Mouse (Mus musculus) hindbrain, postnatal 0 days (tissue): ENCODE data around the gene E130308A19Rik. TPM values are rescaled to one million over a fixed set of nuclear protein-coding genes. Genes with fewer than 3 reads are reported as not detected.

ENCODE experiments used
- ATAC-seq: fragments of 200-750 bp; cut with Nextera tagmentation; 2 replicates; pipeline ENCODE4 v1.8.0; 2017; ENCODE audit warnings: mild to moderate bottlenecking, moderate TSS enrichment, moderate library complexity
- DNase-seq: peaks from one replicate; pipeline ENCODE4 v3.0.0-alpha.2; 2015; ENCODE audit warnings: low spot score
- H3K27ac ChIP-seq: fragments of 300-500 bp; sonication (generic); 2 replicates; pipeline ENCODE4 v1.5.1; 2014; ENCODE audit warnings: mild to moderate bottlenecking
- H3K27me3 ChIP-seq: fragments of 300-500 bp; sonication (generic); 2 replicates; pipeline ENCODE4 v1.6.1; 2014; ENCODE audit warnings: low read length, mixed read lengths; ENCODE audit not compliant: insufficient read depth
- H3K36me3 ChIP-seq: fragments of 300-500 bp; sonication (generic); 2 replicates; pipeline ENCODE4 v1.6.1; 2014; ENCODE audit warnings: low read length, mixed read lengths; ENCODE audit not compliant: insufficient read depth
- H3K4me1 ChIP-seq: fragments of 300-500 bp; sonication (generic); 2 replicates; pipeline ENCODE4 v1.6.1; 2014; ENCODE audit warnings: antibody characterized with exemption, low read length, mixed read lengths; ENCODE audit not compliant: insufficient read depth
- H3K4me2 ChIP-seq: fragments of 300-500 bp; sonication (generic); 2 replicates; pipeline ENCODE4 v1.6.1; 2014; ENCODE audit warnings: low read depth, mild to moderate bottlenecking, low read length, moderate library complexity, mixed read lengths
- H3K4me3 ChIP-seq: fragments of 300-500 bp; sonication (generic); 2 replicates; pipeline ENCODE4 v1.5.1; 2014; ENCODE audit warnings: low read length
- H3K9ac ChIP-seq: fragments of 300-500 bp; sonication (generic); replicated peaks from 2 replicates; pipeline ENCODE4 v1.6.1; 2014; ENCODE audit warnings: mild to moderate bottlenecking, low read length, moderate library complexity, mixed read lengths
- H3K9me3 ChIP-seq: fragments of 300-500 bp; sonication (generic); 2 replicates; pipeline ENCODE4 v1.6.1; 2016; ENCODE audit warnings: low read length, mixed read lengths
- CTCF ChIP-seq: IDR thresholded peaks from 2 replicates; pipeline ENCODE4 v1.5.1; 2016; ENCODE audit warnings: antibody characterized with exemption, control low read depth, low read depth
- WGBS: fragments of 180-500 bp; shearing (Covaris S2); extraction: QIAGEN DNeasy Blood & Tissue Kit; methylation state at CpG from one replicate; pipeline ENCODE4 v1.1.7; 2014; 5-methylcytosine and 5-hydroxymethylcytosine counted together
- polyA plus RNA-seq: library from polyadenylated mRNA; unstranded; fragments of >200 nt; fragmentation: Nextera tagmentation; extraction: Ambion mirVana; gene quantifications from 2 replicates; pipeline ENCODE4 v1.2.1, GENCODE M21; 2015
- total RNA-seq: library from RNA; depleted of rRNA; stranded (reverse); fragments of >200 nt; gene quantifications from 2 replicates; pipeline ENCODE4 v1.2.3, GENCODE M21; 2014

Gene E130308A19Rik
- total and polyA plus RNA-seq, 2 experiments from 2014 or later = 33.8 to 41.9 TPM

DNA sequence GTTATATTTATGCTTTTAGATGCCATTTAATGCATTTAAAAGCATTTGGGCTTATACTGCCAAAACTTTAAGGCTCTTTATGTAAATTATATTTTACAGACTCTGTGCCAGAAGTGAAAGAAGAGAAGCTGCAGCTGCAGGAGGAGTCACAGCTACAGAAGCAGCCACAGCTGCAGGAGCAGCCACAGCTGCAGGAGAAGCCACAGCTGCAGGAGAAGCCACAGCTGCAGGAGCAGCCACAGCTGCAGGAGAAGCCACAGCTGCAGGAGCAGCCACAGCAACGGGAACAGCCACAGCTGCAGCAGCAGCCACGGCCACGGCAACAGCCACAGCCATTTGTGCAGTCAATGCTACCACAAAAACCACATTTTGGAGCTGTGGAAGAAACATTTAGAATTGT, 15.6 kb upstream of the E130308A19Rik start:
- no peak for DNase-seq
- H3K9ac ChIP-seq = no peak overlapping the region
- no peak for TF ChIP-seq CTCF
- WGBS = 82% methylated on average over 3 of the region's 3 CpGs
- H3K27ac ChIP-seq = no peak overlapping the region
- no peak for ATAC-seq
- no peak overlapping the region for H3K4me3 ChIP-seq
- no peaks in the 10 kb centered on the region; the same call in 1 of the 2 replicates for H3K36me3 ChIP-seq
- no peaks in the 10 kb centered on the region for H3K9me3 ChIP-seq
- H3K27me3 ChIP-seq = no peaks in the 10 kb centered on the region
- no peak overlapping the region for H3K4me2 ChIP-seq
- no peaks in the 10 kb centered on the region for H3K4me1 ChIP-seq

DNA sequence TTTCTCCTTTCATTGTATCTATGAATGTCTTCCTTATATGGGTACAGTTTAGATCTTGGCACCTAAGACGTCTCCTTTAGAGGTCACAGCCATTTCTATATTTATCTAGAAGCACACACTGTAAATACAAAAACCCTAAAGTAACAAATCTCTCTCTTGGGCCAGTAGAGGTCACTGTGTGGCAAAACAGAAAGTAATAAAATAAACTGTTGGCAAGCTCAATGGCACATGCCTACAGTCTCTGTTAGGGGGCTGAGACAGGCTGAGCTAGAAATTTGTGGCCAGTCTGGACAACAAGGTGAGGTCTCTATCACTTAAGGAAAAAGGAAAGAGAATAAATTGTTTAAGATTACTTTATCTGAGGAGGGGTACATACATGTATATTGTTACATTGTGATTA, 11.0 kb upstream of the E130308A19Rik start:
- peak; percentile 56 for TF ChIP-seq CTCF
- Histone ChIP-seq H3K4me1 (no peaks in the 10 kb centered on the region), H3K27me3 (no peaks in the 10 kb centered on the region), H3K27ac (no peak overlapping the region), H3K4me3 (no peak overlapping the region), H3K4me2 (no peak overlapping the region), H3K9ac (no peak overlapping the region), H3K9me3 (no peaks in the 10 kb centered on the region), H3K36me3 (no peaks in the 10 kb centered on the region; the same call in 1 of the 2 replicates)
- peak; percentile 55; the same call in 1 of the 2 replicates for ATAC-seq
- WGBS = 26% methylated on average over 1 of the region's 1 CpGs
- peak; percentile 43 for DNase-seq

- Histone ChIP-seq H3K27me3 (no peaks in the 10 kb centered on the region), H3K27ac (no peak overlapping the region), H3K4me1 (no peaks in the 10 kb centered on the region), H3K36me3 (no peaks in the 10 kb centered on the region), H3K4me2 (no peak overlapping the region), H3K9me3 (no peaks in the 10 kb centered on the region), H3K4me3 (no peak overlapping the region), H3K9ac (no peak overlapping the region)
- WGBS = 91% methylated on average over 5 of the region's 5 CpGs
- no peak for TF ChIP-seq CTCF
- no peak for ATAC-seq
- no peak for DNase-seq
These were observed 6.3 kb upstream of the E130308A19Rik start for GRCm38 (mm10) chr4:59619611-59620245.

DNA sequence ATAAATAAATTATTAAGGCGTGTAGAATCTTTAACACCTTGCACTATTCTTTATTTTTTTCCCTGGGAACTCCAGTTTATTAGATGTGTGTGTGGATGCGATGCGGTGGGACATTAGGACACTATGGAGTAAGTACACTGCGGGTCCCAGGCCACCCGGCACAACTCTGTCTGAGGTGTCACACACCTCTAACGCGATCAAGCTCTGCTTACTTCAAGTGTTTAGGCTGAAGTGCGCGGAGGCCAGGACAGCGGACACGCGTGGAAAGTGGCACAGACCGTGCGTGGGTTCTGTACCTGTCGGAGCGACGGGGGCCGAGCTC, 374 bp upstream of the E130308A19Rik start:
- no peak for TF ChIP-seq CTCF
- Histone ChIP-seq H3K27ac (peak overlapping the region; percentile 89), H3K27me3 (no peaks in the 10 kb centered on the region), H3K4me3 (peak overlapping the region; percentile 95), H3K36me3 (no peaks in the 10 kb centered on the region), H3K4me2 (peak overlapping the region; percentile 71), H3K9me3 (no peaks in the 10 kb centered on the region), H3K4me1 (peaks cover 17% of the 10 kb centered on the region), H3K9ac (peak overlapping the region; percentile 87)
- no peak for ATAC-seq
- DNase-seq = no peak
- 2% methylated on average over 18 of the region's 18 CpGs for WGBS

DNA sequence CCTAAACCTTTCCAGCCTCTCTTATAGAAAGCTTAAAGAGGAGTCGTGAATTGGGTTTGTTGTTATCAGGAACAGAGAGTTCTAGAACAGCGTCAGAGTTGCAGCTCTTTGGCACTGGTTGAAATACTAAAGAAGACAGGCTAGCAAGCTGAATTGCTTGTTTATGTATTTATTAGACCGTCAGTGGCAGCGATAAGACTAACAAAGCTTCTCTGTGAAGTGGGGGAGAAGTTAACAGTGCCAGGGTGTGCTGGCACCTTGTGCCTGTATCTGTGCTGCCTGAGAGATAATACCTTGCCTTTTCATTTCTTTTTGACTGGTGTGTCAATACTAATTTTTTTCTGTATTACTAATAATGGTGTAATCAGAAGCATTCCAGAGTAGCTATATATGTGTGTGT, 2.2 kb downstream of the E130308A19Rik start:
- 31% methylated on average over 4 of the region's 4 CpGs for WGBS
- DNase-seq (no peak), ATAC-seq (no peak)
- H3K4me2 ChIP-seq = peak overlapping the region; percentile 38
- no peaks in the 10 kb centered on the region for H3K27me3 ChIP-seq
- no peaks in the 10 kb centered on the region for H3K9me3 ChIP-seq
- H3K36me3 ChIP-seq = no peaks in the 10 kb centered on the region
- peaks cover 17% of the 10 kb centered on the region for H3K4me1 ChIP-seq
- H3K9ac ChIP-seq = no peak overlapping the region
- 0 out of 2 replicates have a peak overlapping the region, but pooled peaks have one; percentile 6 for H3K4me3 ChIP-seq
- H3K27ac ChIP-seq = no peak overlapping the region
- no peak for TF ChIP-seq CTCF

GRCm38 (mm10) chr4:59629076-59629874, 3.3 kb downstream of the E130308A19Rik start:
- peak; percentile 58 for DNase-seq
- Histone ChIP-seq H3K9me3 (no peaks in the 10 kb centered on the region), H3K4me2 (peak overlapping the region; percentile 27), H3K9ac (no peak overlapping the region), H3K27me3 (no peaks in the 10 kb centered on the region), H3K27ac (peak overlapping the region; percentile 29; the same call in 1 of the 2 replicates), H3K4me1 (peaks cover 17% of the 10 kb centered on the region), H3K4me3 (no peak overlapping the region), H3K36me3 (no peaks in the 10 kb centered on the region)
- no peak for TF ChIP-seq CTCF
- no peak for ATAC-seq
- 8% methylated on average over 7 of the region's 7 CpGs for WGBS

DNA sequence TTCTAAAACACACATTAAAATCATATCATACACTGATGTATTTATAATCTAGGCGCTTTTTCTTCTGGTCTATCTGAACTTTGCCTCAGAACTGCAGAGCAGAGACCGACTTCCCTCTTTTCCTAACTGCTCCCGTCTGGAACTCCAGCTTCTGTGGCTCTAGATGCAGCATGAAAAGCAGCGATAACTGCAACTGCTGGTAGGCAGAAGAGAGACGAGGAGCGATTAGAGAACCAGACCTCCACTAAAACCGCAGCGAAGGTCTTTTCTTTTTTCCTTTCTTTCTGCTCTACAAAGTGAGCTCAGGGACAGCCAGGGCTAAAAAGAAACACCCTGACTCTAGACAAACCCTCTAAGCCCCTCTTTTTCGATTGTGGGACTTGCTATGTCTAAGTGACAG, 4.1 kb downstream of the E130308A19Rik start:
- H3K27ac ChIP-seq = no peak overlapping the region
- no peak for DNase-seq
- H3K9me3 ChIP-seq = no peaks in the 10 kb centered on the region
- peaks cover 17% of the 10 kb centered on the region for H3K4me1 ChIP-seq
- H3K27me3 ChIP-seq = no peaks in the 10 kb centered on the region
- no peak for TF ChIP-seq CTCF
- H3K9ac ChIP-seq = no peak overlapping the region
- H3K4me2 ChIP-seq = peak overlapping the region; percentile 21; the same call in 1 of the 2 replicates
- WGBS = 42% methylated on average over 9 of the region's 9 CpGs
- no peak overlapping the region for H3K4me3 ChIP-seq
- H3K36me3 ChIP-seq = no peaks in the 10 kb centered on the region
- no peak for ATAC-seq
